Mouse (Mus musculus) embryonic facial prominence, embryonic 12.5 days (tissue): ENCODE measurements at regions not wholly inside any gene's neighbourhood (a gene's known extent, or its start where the extent isn't known, plus 50 kb on each side); places are given as distances from the start of the nearest gene placed in this dataset.
A peak's percentile ranks its signal among the peaks of the same experiment; 100 is the strongest.

Experiments
- ATAC-seq: fragments of 200-750 bp; cut with Nextera tagmentation; 2 replicates; pipeline ENCODE4 v1.8.0; 2017; ENCODE audit not compliant: insufficient number of reproducible peaks, insufficient read depth, low FRiP score, low TSS enrichment
- H3K27ac ChIP-seq: fragments of 300-500 bp; sonication (generic); 2 replicates; pipeline ENCODE4 v1.5.1; 2016; ENCODE audit warnings: mild to moderate bottlenecking
- H3K27me3 ChIP-seq: fragments of 300-500 bp; sonication (generic); 2 replicates; pipeline ENCODE4 v1.6.1; 2016; ENCODE audit warnings: mild to moderate bottlenecking, moderate library complexity
- H3K36me3 ChIP-seq: fragments of 300-500 bp; sonication (generic); 2 replicates; pipeline ENCODE4 v1.6.1; 2016; ENCODE audit warnings: mild to moderate bottlenecking
- H3K4me1 ChIP-seq: fragments of 300-500 bp; sonication (generic); 2 replicates; pipeline ENCODE4 v1.6.1; 2016
- H3K4me2 ChIP-seq: fragments of 300-500 bp; sonication (generic); replicated peaks from 2 replicates; pipeline ENCODE4 v1.6.1; 2016; ENCODE audit warnings: mild to moderate bottlenecking, moderate library complexity
- H3K4me3 ChIP-seq: fragments of 300-500 bp; sonication (generic); 2 replicates; pipeline ENCODE4 v1.5.1; 2016; ENCODE audit warnings: mild to moderate bottlenecking
- H3K9ac ChIP-seq: fragments of 300-500 bp; sonication (generic); 2 replicates; pipeline ENCODE4 v1.6.1; 2016; ENCODE audit warnings: mild to moderate bottlenecking, moderate library complexity
- H3K9me3 ChIP-seq: fragments of 300-500 bp; sonication (generic); 2 replicates; pipeline ENCODE4 v1.6.1; 2016; ENCODE audit warnings: mild to moderate bottlenecking, moderate library complexity
- WGBS: fragments of 180-500 bp; shearing (Covaris S2); methylation state at CpG from one replicate; pipeline ENCODE4 v1.1.7; 2016; 5-methylcytosine and 5-hydroxymethylcytosine counted together

DNA sequence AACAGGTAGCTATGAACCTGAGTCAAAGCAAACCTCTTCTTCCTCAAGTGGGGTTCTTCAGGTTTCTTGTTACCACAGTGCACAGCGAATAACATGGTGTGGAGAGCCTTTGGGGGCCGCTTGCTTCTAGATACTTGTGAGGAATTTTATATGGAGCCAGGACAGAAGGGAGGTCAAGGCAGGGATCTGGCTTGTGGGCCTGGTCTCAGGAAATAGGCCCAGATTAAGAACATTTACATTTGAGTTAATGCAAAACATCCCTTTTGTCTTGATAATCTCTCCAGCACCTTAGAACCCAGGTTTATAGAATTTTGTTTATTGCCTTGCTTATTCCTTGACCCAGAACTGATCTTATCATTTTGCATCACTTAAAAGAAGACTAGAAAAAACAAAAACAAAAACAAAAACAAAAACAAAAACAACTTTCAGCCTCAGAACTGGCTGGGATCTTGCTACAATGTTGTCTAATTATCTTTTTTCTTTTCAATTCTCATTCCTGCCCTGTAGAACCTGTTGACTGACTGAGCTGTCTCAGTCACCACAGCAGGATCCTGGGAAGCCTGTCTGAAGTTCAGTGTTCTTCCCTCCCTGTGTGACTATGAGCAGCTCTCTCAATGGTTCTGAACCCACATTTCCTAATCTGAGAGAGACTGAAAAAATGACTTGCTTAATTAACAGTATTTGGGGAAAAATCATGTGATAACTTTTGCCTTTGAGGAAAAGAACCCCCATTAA is 341.2 kb upstream of the Ercc4 start:
- Histone ChIP-seq H3K4me1 (no peaks in the 10 kb centered on the region), H3K9ac (no peak overlapping the region), H3K27me3 (no peaks in the 10 kb centered on the region), H3K4me3 (no peak overlapping the region), H3K27ac (no peak overlapping the region), H3K9me3 (no peaks in the 10 kb centered on the region), H3K36me3 (no peaks in the 10 kb centered on the region), H3K4me2 (no peak overlapping the region)
- 80% methylated on average over 2 of the region's 2 CpGs for WGBS
- no peak for ATAC-seq

GRCm38 (mm10) chr16:12770482-12770881 is 339.0 kb upstream of the Ercc4 start:
- Histone ChIP-seq H3K4me2 (no peak overlapping the region), H3K4me3 (no peak overlapping the region), H3K4me1 (no peaks in the 10 kb centered on the region), H3K27me3 (no peaks in the 10 kb centered on the region), H3K36me3 (no peaks in the 10 kb centered on the region), H3K27ac (no peak overlapping the region), H3K9me3 (no peaks in the 10 kb centered on the region), H3K9ac (no peak overlapping the region)
- 71% methylated on average over 5 of the region's 5 CpGs for WGBS
- no peak for ATAC-seq

DNA sequence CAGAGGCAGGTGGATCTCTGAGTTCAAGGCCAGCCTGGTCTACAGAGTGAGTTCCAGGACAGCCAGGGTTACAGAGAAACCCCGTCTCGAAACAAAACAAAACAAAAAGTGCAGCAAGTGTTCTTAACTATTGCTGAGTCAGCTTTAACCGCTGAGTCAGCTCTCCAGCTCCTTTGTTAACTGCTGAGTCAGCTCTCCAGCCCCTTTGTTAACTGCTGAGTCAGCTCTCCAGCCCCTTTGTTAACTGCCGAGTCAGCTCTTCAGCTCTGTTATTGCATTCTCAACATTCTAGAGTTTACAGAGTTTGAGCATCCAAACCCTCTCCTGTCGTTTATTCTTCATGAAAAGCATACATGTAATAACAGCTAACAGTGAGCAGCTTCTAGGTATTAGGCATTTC is 336.9 kb upstream of the Ercc4 start:
- WGBS, result 84% methylated on average over 5 of the region's 5 CpGs

DNA sequence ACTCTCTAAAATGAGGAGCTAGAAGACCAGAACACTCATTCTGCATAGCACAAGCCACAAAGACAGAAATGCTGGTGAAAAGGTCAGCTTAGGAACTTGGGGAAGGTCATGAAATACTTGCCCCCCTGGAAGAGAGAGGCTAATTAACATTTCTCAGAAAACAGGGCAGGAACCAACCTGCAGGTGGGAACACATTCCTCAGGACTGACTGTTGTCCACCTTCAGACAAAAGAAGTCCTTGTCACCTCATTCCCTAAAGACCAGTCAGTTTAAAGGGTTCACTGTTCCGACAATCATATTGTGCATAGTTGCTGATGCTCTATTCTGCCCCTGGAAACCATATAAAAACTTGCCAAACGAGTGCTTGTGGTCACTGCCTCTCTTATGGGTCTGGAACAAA is 333.6 kb upstream of the Ercc4 start:
- Histone ChIP-seq H3K4me2 (no peak overlapping the region), H3K9ac (no peak overlapping the region), H3K4me1 (no peaks in the 10 kb centered on the region), H3K27me3 (no peaks in the 10 kb centered on the region), H3K36me3 (no peaks in the 10 kb centered on the region), H3K9me3 (no peaks in the 10 kb centered on the region), H3K27ac (no peak overlapping the region), H3K4me3 (no peak overlapping the region)
- ATAC-seq, result no peak
- 52% methylated on average over 2 of the region's 2 CpGs for WGBS

More for the DNA sequence above, 336.9 kb upstream of the Ercc4 start:
- no peak for ATAC-seq
- no peak overlapping the region for H3K4me2 ChIP-seq
- no peaks in the 10 kb centered on the region for H3K4me1 ChIP-seq
- no peaks in the 10 kb centered on the region for H3K36me3 ChIP-seq
- H3K4me3 ChIP-seq, result no peak overlapping the region
- H3K9ac ChIP-seq, result no peak overlapping the region
- no peaks in the 10 kb centered on the region for H3K27me3 ChIP-seq
- H3K27ac ChIP-seq, result no peak overlapping the region
- no peaks in the 10 kb centered on the region for H3K9me3 ChIP-seq

- Histone ChIP-seq H3K4me1 (no peaks in the 10 kb centered on the region), H3K9ac (no peak overlapping the region), H3K4me2 (no peak overlapping the region), H3K9me3 (no peaks in the 10 kb centered on the region), H3K27me3 (no peaks in the 10 kb centered on the region), H3K36me3 (no peaks in the 10 kb centered on the region), H3K27ac (no peak overlapping the region), H3K4me3 (no peak overlapping the region)
- WGBS, result 76% methylated on average over 3 of the region's 3 CpGs
- ATAC-seq, result no peak
These were observed 330.4 kb upstream of the Ercc4 start for GRCm38 (mm10) chr16:12779079-12779478.

GRCm38 (mm10) chr16:12780635-12781034 is 328.8 kb upstream of the Ercc4 start:
- no peak for ATAC-seq
- H3K27ac ChIP-seq, result no peak overlapping the region
- WGBS, result 85% methylated on average over 3 of the region's 3 CpGs
- no peak overlapping the region for H3K9ac ChIP-seq
- no peaks in the 10 kb centered on the region for H3K27me3 ChIP-seq
- no peak overlapping the region for H3K4me3 ChIP-seq
- H3K36me3 ChIP-seq, result no peaks in the 10 kb centered on the region
- no peak overlapping the region for H3K4me2 ChIP-seq
- H3K9me3 ChIP-seq, result no peaks in the 10 kb centered on the region
- H3K4me1 ChIP-seq, result no peaks in the 10 kb centered on the region

DNA sequence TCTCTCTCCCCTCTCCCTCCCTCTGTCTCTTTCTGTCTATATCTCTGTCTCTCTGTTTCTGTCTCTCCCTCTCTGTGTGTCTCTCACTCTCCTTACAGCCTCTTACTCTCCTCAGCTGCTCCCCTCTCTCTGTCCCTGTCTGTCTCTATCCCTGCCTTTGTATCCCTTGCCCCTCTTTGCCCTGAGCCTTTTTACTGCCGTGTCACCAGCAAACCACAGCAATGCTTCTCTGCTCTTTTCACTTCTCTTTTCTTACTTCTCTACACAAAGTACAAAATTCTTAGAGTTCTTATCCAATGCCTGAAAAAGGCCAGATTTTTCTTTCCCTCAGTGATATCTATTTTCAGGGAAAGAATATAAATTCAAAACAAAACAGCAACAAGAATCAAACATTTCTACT is 323.7 kb upstream of the Ercc4 start:
- Histone ChIP-seq H3K36me3 (no peaks in the 10 kb centered on the region), H3K4me1 (no peaks in the 10 kb centered on the region), H3K9me3 (no peaks in the 10 kb centered on the region), H3K4me3 (no peak overlapping the region), H3K4me2 (no peak overlapping the region), H3K27me3 (no peaks in the 10 kb centered on the region), H3K9ac (no peak overlapping the region), H3K27ac (no peak overlapping the region)
- no peak for ATAC-seq
- 56% methylated on average over 1 of the region's 1 CpGs for WGBS

GRCm38 (mm10) chr16:12798523-12798922 is 311.0 kb upstream of the Ercc4 start:
- no peak for ATAC-seq
- Histone ChIP-seq H3K36me3 (no peaks in the 10 kb centered on the region), H3K4me2 (no peak overlapping the region), H3K4me3 (no peak overlapping the region), H3K4me1 (peaks cover 10% of the 10 kb centered on the region), H3K27ac (no peak overlapping the region), H3K9ac (no peak overlapping the region), H3K27me3 (no peaks in the 10 kb centered on the region), H3K9me3 (no peaks in the 10 kb centered on the region)
- WGBS, result 80% methylated on average over 2 of the region's 2 CpGs

DNA sequence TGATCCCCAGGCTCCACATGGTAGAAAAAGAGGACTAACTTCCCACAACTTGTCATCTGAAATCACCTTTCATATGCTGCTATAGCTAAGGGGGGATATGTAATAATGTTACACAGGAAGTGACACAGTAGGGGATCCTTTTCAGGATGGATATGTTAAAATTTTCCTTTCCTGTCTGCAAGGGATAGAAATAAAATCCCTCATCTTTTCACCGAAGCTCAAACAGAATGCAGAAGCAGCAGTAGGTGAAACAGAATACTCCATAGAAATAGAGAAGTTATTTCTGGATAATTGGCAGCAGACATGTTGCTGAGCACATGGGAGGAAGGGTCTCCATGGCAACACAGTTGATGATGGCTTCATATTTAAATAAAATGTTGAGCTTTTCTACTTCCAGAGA is 309.3 kb upstream of the Ercc4 start:
- no peak overlapping the region for H3K4me2 ChIP-seq
- H3K27me3 ChIP-seq, result no peaks in the 10 kb centered on the region
- 0 out of 2 replicates have a peak, but pooled peaks have one; percentile 56 for ATAC-seq
- H3K27ac ChIP-seq, result peak overlapping the region; percentile 24
- peaks cover 10% of the 10 kb centered on the region for H3K4me1 ChIP-seq
- H3K9ac ChIP-seq, result no peak overlapping the region
- no peaks in the 10 kb centered on the region for H3K9me3 ChIP-seq
- H3K36me3 ChIP-seq, result no peaks in the 10 kb centered on the region
- 29% methylated on average over 1 of the region's 1 CpGs for WGBS
- H3K4me3 ChIP-seq, result no peak overlapping the region

GRCm38 (mm10) chr16:12802651-12803050 is 306.8 kb upstream of the Ercc4 start:
- H3K4me1 ChIP-seq, result peaks cover 10% of the 10 kb centered on the region
- H3K36me3 ChIP-seq, result no peaks in the 10 kb centered on the region
- no peak for ATAC-seq

DNA sequence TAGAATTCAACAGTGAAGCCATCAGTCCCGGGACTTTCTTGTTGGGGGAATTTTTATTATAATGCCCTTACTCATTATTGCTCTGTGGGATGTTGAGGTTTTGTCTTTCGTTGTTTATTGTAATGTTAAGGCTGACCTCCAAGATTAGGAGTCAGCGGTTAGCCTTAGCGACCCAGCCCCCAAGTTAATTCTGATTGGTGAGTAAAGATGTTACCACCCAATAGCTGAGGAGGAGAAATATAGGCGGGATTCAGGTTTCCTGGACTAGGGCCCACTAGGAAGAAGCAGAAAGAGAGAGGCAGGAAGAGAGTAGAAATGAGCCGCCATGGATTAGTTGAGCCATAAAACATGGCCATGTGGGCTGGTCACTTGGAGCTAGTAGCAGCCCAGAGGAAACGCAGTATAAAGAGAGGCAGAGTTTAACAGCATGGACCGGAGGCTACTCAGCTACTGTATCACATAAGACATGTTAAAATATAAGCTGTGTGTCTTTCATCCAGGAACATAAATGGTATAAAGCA is 302.1 kb upstream of the Ercc4 start:
- Histone ChIP-seq H3K27ac (no peak overlapping the region), H3K9ac (no peak overlapping the region), H3K9me3 (no peaks in the 10 kb centered on the region), H3K4me1 (no peaks in the 10 kb centered on the region), H3K27me3 (no peaks in the 10 kb centered on the region), H3K4me3 (no peak overlapping the region), H3K4me2 (no peak overlapping the region), H3K36me3 (no peaks in the 10 kb centered on the region)
- WGBS, result 53% methylated on average over 8 of the region's 8 CpGs
- no peak for ATAC-seq

More at GRCm38 (mm10) chr16:12802651-12803050, 306.8 kb upstream of the Ercc4 start:
- H3K9me3 ChIP-seq, result no peaks in the 10 kb centered on the region
- no peaks in the 10 kb centered on the region for H3K27me3 ChIP-seq
- H3K4me2 ChIP-seq, result no peak overlapping the region
- no peak overlapping the region for H3K27ac ChIP-seq
- WGBS, result 71% methylated on average over 1 of the region's 1 CpGs
- H3K9ac ChIP-seq, result no peak overlapping the region
- no peak overlapping the region for H3K4me3 ChIP-seq

DNA sequence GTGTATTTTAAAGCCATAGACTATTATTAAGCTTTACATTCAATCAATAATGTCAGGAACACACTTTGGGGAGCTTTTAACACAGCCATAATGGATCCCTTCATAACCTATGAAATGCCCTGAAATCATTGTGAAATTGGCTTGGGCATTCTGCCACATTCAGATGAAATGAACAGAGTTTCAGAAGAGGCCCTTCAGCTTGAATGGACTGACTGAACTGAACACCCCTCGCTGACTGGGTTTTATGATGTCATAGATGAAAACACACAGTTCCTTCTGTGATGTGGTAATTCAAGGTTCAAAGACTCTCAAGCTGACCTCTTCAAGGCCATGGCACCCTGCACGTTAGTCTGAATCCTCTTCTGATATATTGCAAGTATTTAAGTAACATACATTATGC is 298.4 kb upstream of the Ercc4 start:
- Histone ChIP-seq H3K4me2 (no peak overlapping the region), H3K9ac (no peak overlapping the region), H3K4me3 (no peak overlapping the region), H3K4me1 (no peaks in the 10 kb centered on the region), H3K9me3 (no peaks in the 10 kb centered on the region), H3K27ac (no peak overlapping the region), H3K36me3 (no peaks in the 10 kb centered on the region), H3K27me3 (no peaks in the 10 kb centered on the region)
- ATAC-seq, result no peak
- WGBS, result 58% methylated on average over 2 of the region's 2 CpGs
